ENCODE assay signal across 16 mouse cellular contexts in genomic region chr13:91274131-91274530, GRCm38 (mm10). TPM values are rescaled to one million over a fixed set of nuclear protein-coding genes. Genes with fewer than 3 reads are reported as not detected.
DNase-seq lines count a peak whose midpoint lies in the region; ATAC-seq lines count a peak whose summit lies in the region.
"Had no signal": no experiment of that assay in that cellular context is flagged by ENCODE, and none has a peak within 500 bp of the region (broad histone marks: within the 10 kb centered on the region; RNA-seq: fewer than 3 reads in every experiment).

No protein-coding gene starts in this region.

- H3K4me2 ChIP-seq in lung, embryonic 15.5 days = no peak overlapping the region
- H3K4me2 ChIP-seq: embryonic facial prominence, embryonic 13.5 days; limb, embryonic 13.5 days; liver, embryonic 15.5 days had no signal

- H3K9me3 ChIP-seq in lung, embryonic 15.5 days = no peaks in the 10 kb centered on the region
- H3K9me3 ChIP-seq: embryonic facial prominence, embryonic 13.5 days; forebrain, embryonic 10.5 days; limb, embryonic 13.5 days; liver, embryonic 15.5 days had no signal

- 0 out of 2 replicates have a peak, but pooled peaks cover 11% of the 10 kb centered on the region for H3K4me1 ChIP-seq in lung, embryonic 15.5 days
- H3K4me1 ChIP-seq: embryonic facial prominence, embryonic 13.5 days; limb, embryonic 13.5 days; liver, embryonic 15.5 days had no signal

- ATAC-seq in lung, embryonic 15.5 days (ENCODE audit: borderline replicate concordance, extremely low read depth, low FRiP score, low TSS enrichment) = no peak
- ATAC-seq: intestine, embryonic 16.5 days had no signal

- no peak overlapping the region for H3K4me3 ChIP-seq in lung, embryonic 15.5 days
- H3K4me3 ChIP-seq: embryonic facial prominence, embryonic 13.5 days; forebrain, embryonic 10.5 days; gastrocnemius, adult 2 months; limb, embryonic 13.5 days; liver, embryonic 15.5 days had no signal

- DNase-seq in cerebellum, postnatal 10 days = peak; percentile 4 to 8
- DNase-seq in cerebellum, adult 11-12 months = no peak
- DNase-seq in lung, postnatal 10 days = no peak
- DNase-seq in layer of hippocampus, adult 9-11 months = peak; percentile 69
- peak; percentile 54 to 72 for DNase-seq in right cerebral cortex, postnatal 10 days (ENCODE audit: low spot score in 2 of 2)
- no peak for DNase-seq in kidney, postnatal 10 days
- DNase-seq in kidney, postnatal 36 days = no peak
- DNase-seq: cerebellum, adult 11 months; thymus, postnatal 4 days had no signal

- no peak overlapping the region for H3K9ac ChIP-seq in lung, embryonic 15.5 days
- H3K9ac ChIP-seq: embryonic facial prominence, embryonic 13.5 days; limb, embryonic 13.5 days; liver, embryonic 15.5 days had no signal

- H3K27me3 ChIP-seq in lung, embryonic 15.5 days = no peaks in the 10 kb centered on the region
- H3K27me3 ChIP-seq: embryonic facial prominence, embryonic 13.5 days; limb, embryonic 13.5 days; liver, embryonic 15.5 days had no signal

- H3K36me3 ChIP-seq in lung, embryonic 15.5 days = no peaks in the 10 kb centered on the region
- H3K36me3 ChIP-seq: embryonic facial prominence, embryonic 13.5 days; forebrain, embryonic 10.5 days; limb, embryonic 13.5 days; liver, embryonic 15.5 days had no signal

- H3K27ac ChIP-seq in lung, embryonic 15.5 days = peak overlapping the region; percentile 77
- H3K27ac ChIP-seq: embryonic facial prominence, embryonic 13.5 days; forebrain, embryonic 10.5 days; gastrocnemius, adult 2 months; limb, embryonic 13.5 days; liver, embryonic 15.5 days had no signal

- 40% methylated on average over 1 of the region's 1 CpGs for WGBS in lung, embryonic 15.5 days

RNA-seq across cellular contexts. Expression of gene Atg10, which starts 50.4 kb away (rescaled TPM):
- polyA plus RNA-seq in lung, embryonic 15.5 days (2015; fragmentation: Nextera tagmentation; extraction: Ambion mirVana) = 14.0 and 15.8 TPM in 2 replicates

Comparison
In these comparisons a context has a peak if more than half of its experiments do, and no peak if none do; other contexts are left out.
1. DNase-seq: peak in cerebellum, postnatal 10 days (2 of 2), layer of hippocampus, adult 9-11 months (single experiment) and right cerebral cortex, postnatal 10 days (2 of 2); none in cerebellum, adult 11-12 months (single experiment), lung, postnatal 10 days (single experiment), kidney, postnatal 10 days (single experiment) and kidney, postnatal 36 days (0 of 2).